Mouse (Mus musculus) heart, embryonic 11.5 days (tissue): ENCODE results near the gene Flrt3. TPM values are rescaled to one million over a fixed set of nuclear protein-coding genes. Genes with fewer than 3 reads are reported as not detected.

Experiments used
- ATAC-seq: fragments of 200-750 bp; cut with Nextera tagmentation; replicated peaks from 2 replicates; pipeline ENCODE4 v1.8.0; 2017; ENCODE audit warnings: moderate library complexity; ENCODE audit not compliant: insufficient number of reproducible peaks, low FRiP score, low TSS enrichment
- H3K27ac ChIP-seq: fragments of 300-500 bp; sonication (generic); 2 replicates; pipeline ENCODE4 v1.5.1; 2014; ENCODE audit warnings: mild to moderate bottlenecking, low read depth, low read length
- H3K27me3 ChIP-seq: fragments of 300-500 bp; sonication (generic); 2 replicates; pipeline ENCODE4 v1.6.1; 2014; ENCODE audit warnings: mild to moderate bottlenecking, low read length, mixed read lengths; ENCODE audit not compliant: control insufficient read depth, insufficient read depth
- H3K36me3 ChIP-seq: fragments of 300-500 bp; sonication (generic); 2 replicates; pipeline ENCODE4 v1.6.1; 2014; ENCODE audit warnings: mild to moderate bottlenecking, low read length, moderate library complexity, mixed read lengths; ENCODE audit not compliant: control insufficient read depth, insufficient read depth
- H3K4me1 ChIP-seq: fragments of 300-500 bp; sonication (generic); 2 replicates; pipeline ENCODE4 v1.6.1; 2014; ENCODE audit warnings: low read length; ENCODE audit not compliant: control insufficient read depth, insufficient read depth
- H3K4me2 ChIP-seq: fragments of 300-500 bp; sonication (generic); 2 replicates; pipeline ENCODE4 v1.6.1; 2014; ENCODE audit warnings: mild to moderate bottlenecking, moderate library complexity
- H3K4me3 ChIP-seq: fragments of 300-500 bp; sonication (generic); 2 replicates; pipeline ENCODE4 v1.5.1; 2014; ENCODE audit warnings: low read depth, low read length
- H3K9ac ChIP-seq: fragments of 300-500 bp; sonication (generic); 2 replicates; pipeline ENCODE4 v1.6.1; 2014; ENCODE audit warnings: mild to moderate bottlenecking, low read depth, low read length, moderate library complexity
- H3K9me3 ChIP-seq: fragments of 300-500 bp; sonication (generic); replicated peaks from 2 replicates; pipeline ENCODE4 v1.6.1; 2016; ENCODE audit warnings: low read length; ENCODE audit not compliant: control insufficient read depth
- WGBS: fragments of 180-500 bp; shearing (Covaris S2); extraction: QIAGEN DNeasy Blood & Tissue Kit; methylation state at CpG from one replicate; pipeline ENCODE4 v1.1.7; 2014; ENCODE audit not compliant: insufficient replicate concordance; 5-methylcytosine and 5-hydroxymethylcytosine counted together
- polyA plus RNA-seq: library from polyadenylated mRNA; unstranded; fragments of >200 nt; fragmentation: Nextera tagmentation; extraction: Ambion mirVana; gene quantifications from 2 replicates; pipeline ENCODE4 v1.2.1, GENCODE M21; 2014

The Flrt3 gene
- 49.9 and 60.4 TPM in 2 replicates for polyA plus RNA-seq

DNA sequence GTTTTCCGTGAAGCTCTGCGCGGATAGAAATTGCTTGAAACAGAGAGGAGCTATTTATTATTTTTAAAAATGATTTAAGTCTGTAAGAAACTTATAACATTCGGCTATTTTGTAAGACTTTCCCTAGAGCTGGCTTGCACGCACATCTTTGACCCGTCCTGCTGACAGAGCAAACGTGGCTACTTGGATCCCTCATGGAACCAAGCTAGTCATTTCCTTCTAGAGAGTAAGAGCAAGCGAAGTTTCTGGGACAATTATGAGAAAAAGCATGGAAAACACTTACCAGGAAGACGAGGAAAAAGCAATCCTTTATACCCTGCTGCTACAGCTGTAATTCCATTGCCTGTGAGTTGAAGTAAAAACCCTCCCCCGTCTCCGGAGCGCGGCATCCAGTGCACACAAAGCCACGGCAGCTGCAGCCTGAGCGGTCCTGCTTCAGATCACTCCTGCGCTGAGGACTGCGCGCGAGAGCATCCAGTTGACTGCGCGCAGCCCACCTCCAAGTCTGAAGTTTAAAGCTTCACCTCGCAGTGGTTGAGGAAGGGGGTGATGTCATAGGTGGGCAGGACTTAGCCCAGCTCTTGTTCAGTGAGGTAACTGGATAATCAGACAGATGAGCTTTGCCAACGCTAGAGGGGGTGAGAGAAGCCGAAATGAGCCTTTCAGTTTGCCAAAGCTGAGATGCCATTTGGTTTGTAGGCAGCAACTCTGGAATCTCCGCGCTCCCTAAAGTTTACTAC, at the start of gene Flrt3:
Gene Flrt3, minus strand, starts transcription at position 507 of the 740 bp plus-strand sequence.
- Histone ChIP-seq H3K36me3 (no peaks in the 10 kb centered on the region), H3K4me2 (peak within 1 kb of the TSS; percentile 69), H3K4me1 (peaks cover 7% of the 10 kb centered on the region), H3K4me3 (peak within 1 kb of the TSS; percentile 63), H3K27ac (peak within 1 kb of the TSS; percentile 67), H3K9ac (peak within 1 kb of the TSS; percentile 76), H3K27me3 (no peaks in the 10 kb centered on the region), H3K9me3 (no peaks in the 10 kb centered on the region)
- peak; percentile 94 for ATAC-seq
- under 1% methylated on average over 26 of the region's 26 CpGs for WGBS

DNA sequence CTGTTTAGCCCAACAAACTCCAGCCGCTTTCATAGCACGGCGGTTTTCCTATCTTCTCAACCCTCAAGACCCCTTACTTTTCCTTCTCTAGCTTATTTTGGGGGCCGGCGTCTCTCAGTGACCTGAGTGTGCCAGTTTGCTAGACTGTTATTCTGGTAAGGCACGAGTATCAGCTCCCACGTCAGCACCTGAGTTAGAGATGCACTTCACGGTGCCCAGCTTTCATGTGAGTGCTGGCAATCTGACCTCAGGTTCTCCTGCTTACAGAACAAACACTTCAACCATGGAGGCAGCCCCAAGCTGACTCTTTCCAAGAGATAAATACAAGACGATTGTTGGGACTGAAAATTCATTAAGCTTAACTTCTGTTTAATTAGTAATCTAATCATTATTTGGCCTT, 46.1 kb upstream of the Flrt3 start:
- Histone ChIP-seq H3K4me3 (no peak overlapping the region), H3K27me3 (no peaks in the 10 kb centered on the region), H3K36me3 (no peaks in the 10 kb centered on the region), H3K9ac (no peak overlapping the region), H3K9me3 (no peaks in the 10 kb centered on the region), H3K27ac (no peak overlapping the region), H3K4me2 (no peak overlapping the region; the same call in 1 of the 2 replicates), H3K4me1 (no peaks in the 10 kb centered on the region)
- 43% methylated on average over 9 of the region's 9 CpGs for WGBS
- ATAC-seq, result no peak

DNA sequence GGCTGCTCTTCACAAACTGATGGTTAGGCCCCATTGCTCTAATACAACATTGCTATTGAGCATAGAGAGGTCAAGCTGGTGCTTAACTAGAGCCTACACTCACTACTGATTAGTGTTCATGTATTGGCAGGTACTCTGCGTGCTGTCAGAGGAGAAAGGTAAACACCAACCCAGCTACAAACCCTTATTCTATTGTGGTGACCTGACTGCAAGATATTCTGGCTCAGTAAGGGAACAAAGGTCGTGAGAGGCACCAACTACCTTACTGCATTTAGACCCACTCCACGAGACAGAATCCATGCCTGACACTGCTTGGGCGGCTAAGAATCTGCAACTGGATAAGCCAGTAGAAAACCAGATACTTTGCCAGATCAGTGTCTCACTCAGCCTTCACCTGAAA, 44.6 kb upstream of the Flrt3 start:
- Histone ChIP-seq H3K9me3 (no peaks in the 10 kb centered on the region), H3K4me1 (no peaks in the 10 kb centered on the region), H3K27me3 (no peaks in the 10 kb centered on the region), H3K9ac (no peak overlapping the region), H3K4me3 (no peak overlapping the region), H3K36me3 (no peaks in the 10 kb centered on the region), H3K4me2 (no peak overlapping the region), H3K27ac (no peak overlapping the region)
- ATAC-seq, result no peak
- WGBS, result 74% methylated on average over 4 of the region's 4 CpGs

DNA sequence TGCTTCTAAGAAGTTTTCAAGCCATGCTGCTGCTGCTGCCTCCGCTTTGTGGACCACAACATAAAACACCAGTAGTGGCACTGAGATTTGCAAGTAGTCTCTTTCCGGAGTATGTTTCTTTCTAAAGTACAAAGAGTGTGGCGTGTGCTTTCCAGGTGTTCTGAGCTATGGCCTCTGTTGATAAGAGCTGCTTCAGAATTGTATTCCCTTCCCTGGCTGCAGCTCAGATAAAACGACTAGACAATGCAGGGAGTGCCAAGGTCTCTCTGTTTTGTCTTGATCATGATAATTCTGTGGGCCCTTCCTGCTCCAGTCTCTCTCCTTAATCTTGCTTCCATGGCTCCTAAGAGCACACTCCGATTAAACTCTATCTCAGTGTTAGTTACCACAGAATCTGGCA, 36.3 kb upstream of the Flrt3 start:
- no peaks in the 10 kb centered on the region for H3K36me3 ChIP-seq
- H3K9me3 ChIP-seq, result no peaks in the 10 kb centered on the region
- no peak overlapping the region for H3K4me2 ChIP-seq
- 54% methylated on average over 5 of the region's 5 CpGs for WGBS
- peaks cover 3% of the 10 kb centered on the region; the same call in 1 of the 2 replicates for H3K4me1 ChIP-seq
- no peak for ATAC-seq
- no peaks in the 10 kb centered on the region for H3K27me3 ChIP-seq
- no peak overlapping the region for H3K4me3 ChIP-seq
- H3K9ac ChIP-seq, result no peak overlapping the region
- H3K27ac ChIP-seq, result no peak overlapping the region

DNA sequence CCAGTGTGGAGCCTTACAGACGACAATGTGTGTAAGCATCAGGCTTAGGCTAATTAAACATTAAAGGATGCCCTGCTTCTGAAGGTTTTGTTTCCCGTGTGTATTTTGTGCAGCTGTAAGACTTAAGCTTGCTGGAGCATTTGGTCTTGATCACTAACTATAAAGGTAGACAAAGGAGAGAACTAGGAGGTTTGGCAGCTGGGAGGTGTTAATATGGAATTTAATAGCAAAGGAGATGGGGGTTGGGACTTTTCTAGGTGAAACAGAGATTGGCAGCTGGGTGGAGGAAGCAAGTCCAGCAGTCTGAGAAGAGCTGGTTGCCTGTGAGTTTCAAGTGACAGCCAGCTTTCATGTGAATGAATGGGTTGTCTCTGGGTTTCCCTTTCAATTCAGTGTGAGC, 34.0 kb upstream of the Flrt3 start:
- no peak overlapping the region for H3K4me3 ChIP-seq
- peaks cover 3% of the 10 kb centered on the region; the same call in 1 of the 2 replicates for H3K4me1 ChIP-seq
- H3K9ac ChIP-seq, result no peak overlapping the region
- H3K27ac ChIP-seq, result no peak overlapping the region
- no peaks in the 10 kb centered on the region for H3K36me3 ChIP-seq
- H3K27me3 ChIP-seq, result no peaks in the 10 kb centered on the region
- no peak for ATAC-seq
- H3K4me2 ChIP-seq, result no peak overlapping the region
- H3K9me3 ChIP-seq, result no peaks in the 10 kb centered on the region
- 25% methylated on average over 2 of the region's 2 CpGs for WGBS

DNA sequence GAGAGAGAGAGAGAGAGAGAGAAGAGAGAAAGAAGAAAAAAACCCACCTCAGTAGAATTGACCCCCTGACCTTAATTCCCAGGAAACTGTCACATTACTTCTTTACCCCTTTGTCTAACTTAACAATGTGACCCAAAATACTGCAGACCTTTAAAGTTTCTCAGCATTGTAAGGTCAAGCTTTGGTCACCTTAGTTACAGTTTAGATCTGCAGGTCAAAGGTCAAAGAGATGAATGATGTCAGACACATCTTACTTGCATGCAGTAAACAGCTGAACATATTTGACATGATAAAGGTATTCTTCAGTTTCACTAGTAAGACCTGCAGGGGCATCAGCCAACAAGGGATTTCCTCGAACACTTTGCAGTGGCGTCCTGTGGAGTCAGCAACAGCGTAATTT, 32.9 kb upstream of the Flrt3 start:
- WGBS, result 26% methylated on average over 3 of the region's 3 CpGs
- H3K9ac ChIP-seq, result no peak overlapping the region
- ATAC-seq, result no peak
- H3K4me2 ChIP-seq, result no peak overlapping the region
- no peaks in the 10 kb centered on the region for H3K36me3 ChIP-seq
- H3K27ac ChIP-seq, result no peak overlapping the region
- H3K4me3 ChIP-seq, result no peak overlapping the region
- peaks cover 3% of the 10 kb centered on the region; the same call in 1 of the 2 replicates for H3K4me1 ChIP-seq
- no peaks in the 10 kb centered on the region for H3K9me3 ChIP-seq
- H3K27me3 ChIP-seq, result no peaks in the 10 kb centered on the region

DNA sequence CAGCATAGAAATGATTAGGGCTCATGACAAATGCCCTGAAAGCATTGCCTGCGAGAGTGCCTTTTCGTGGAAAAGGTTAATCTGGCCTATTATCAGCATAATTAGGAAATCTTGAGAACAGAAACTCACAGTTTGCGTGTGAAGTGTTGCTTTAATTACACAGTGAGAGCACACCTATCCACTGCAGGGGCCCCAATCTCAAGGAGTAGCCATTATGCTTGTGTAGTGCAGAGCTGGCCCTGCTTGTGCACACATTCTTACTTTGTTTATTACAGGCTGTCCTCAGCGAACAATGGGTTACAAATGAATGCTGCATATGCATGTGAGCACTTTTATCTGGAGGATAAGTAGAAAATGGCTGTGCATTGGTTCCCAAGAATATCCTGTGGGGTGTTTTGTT, 32.1 kb upstream of the Flrt3 start:
- Histone ChIP-seq H3K9ac (no peak overlapping the region), H3K27me3 (no peaks in the 10 kb centered on the region), H3K27ac (no peak overlapping the region), H3K9me3 (no peaks in the 10 kb centered on the region), H3K4me1 (peaks cover 3% of the 10 kb centered on the region; the same call in 1 of the 2 replicates), H3K4me2 (no peak overlapping the region), H3K36me3 (no peaks in the 10 kb centered on the region), H3K4me3 (no peak overlapping the region)
- ATAC-seq, result no peak
- WGBS, result 63% methylated on average over 4 of the region's 4 CpGs

DNA sequence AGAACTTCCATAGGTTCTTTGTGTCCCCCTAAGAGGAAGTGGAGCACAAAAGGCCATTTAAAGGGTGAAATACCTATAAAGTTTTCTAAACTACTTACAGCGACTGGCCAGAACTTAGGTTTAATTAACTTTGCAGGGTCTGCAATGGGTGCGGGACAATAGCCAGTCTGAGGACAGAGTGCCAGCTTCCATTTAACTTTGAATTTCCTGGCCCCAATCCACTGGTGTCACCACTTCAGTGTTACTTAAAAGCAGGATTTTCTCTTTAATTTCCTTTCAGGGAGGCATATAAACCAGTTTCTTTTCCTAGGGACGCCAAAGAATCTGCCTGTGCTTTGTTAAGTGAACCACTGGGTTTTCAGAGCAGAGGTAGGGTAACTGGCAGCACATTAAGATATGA, 27.3 kb upstream of the Flrt3 start:
- WGBS, result 60% methylated on average over 3 of the region's 3 CpGs
- no peak for ATAC-seq

DNA sequence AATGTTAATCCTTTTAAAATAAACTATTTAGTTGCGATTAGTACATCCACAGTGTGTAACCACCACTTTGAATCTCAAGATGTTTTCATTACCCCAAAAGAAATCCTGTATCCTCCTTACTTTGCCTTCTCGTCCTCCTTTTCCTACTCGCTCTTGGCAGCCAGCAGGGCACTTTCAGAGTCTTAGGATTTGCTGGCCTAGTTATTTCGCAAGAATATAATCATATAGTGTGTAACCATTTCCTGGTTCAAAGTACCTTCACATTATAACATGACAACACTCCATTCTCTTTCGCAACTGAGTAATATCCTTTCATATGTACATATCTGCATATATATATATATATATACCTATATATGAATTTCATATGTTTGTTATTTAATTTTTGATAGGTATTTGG, 22.6 kb upstream of the Flrt3 start:
- no peaks in the 10 kb centered on the region for H3K9me3 ChIP-seq
- H3K27ac ChIP-seq, result no peak overlapping the region
- H3K9ac ChIP-seq, result no peak overlapping the region
- 84% methylated on average over 5 of the region's 5 CpGs for WGBS
- H3K4me3 ChIP-seq, result no peak overlapping the region
- H3K36me3 ChIP-seq, result no peaks in the 10 kb centered on the region
- H3K4me1 ChIP-seq, result no peaks in the 10 kb centered on the region
- no peak overlapping the region for H3K4me2 ChIP-seq
- no peak for ATAC-seq
- H3K27me3 ChIP-seq, result no peaks in the 10 kb centered on the region

More for the DNA sequence above, 27.3 kb upstream of the Flrt3 start:
- Histone ChIP-seq H3K4me3 (no peak overlapping the region), H3K4me2 (no peak overlapping the region), H3K9me3 (no peaks in the 10 kb centered on the region), H3K4me1 (no peaks in the 10 kb centered on the region; the same call in 1 of the 2 replicates), H3K27me3 (no peaks in the 10 kb centered on the region), H3K36me3 (no peaks in the 10 kb centered on the region), H3K9ac (no peak overlapping the region), H3K27ac (no peak overlapping the region)
